Mouse (Mus musculus): ENCODE data around the gene Metrn. TPM values are rescaled to one million over a fixed set of nuclear protein-coding genes. Genes with fewer than 3 reads are reported as not detected.

The Metrn gene
- polyA plus RNA-seq, 1 experiment from 2014 or later, result 8.2 TPM

DNA sequence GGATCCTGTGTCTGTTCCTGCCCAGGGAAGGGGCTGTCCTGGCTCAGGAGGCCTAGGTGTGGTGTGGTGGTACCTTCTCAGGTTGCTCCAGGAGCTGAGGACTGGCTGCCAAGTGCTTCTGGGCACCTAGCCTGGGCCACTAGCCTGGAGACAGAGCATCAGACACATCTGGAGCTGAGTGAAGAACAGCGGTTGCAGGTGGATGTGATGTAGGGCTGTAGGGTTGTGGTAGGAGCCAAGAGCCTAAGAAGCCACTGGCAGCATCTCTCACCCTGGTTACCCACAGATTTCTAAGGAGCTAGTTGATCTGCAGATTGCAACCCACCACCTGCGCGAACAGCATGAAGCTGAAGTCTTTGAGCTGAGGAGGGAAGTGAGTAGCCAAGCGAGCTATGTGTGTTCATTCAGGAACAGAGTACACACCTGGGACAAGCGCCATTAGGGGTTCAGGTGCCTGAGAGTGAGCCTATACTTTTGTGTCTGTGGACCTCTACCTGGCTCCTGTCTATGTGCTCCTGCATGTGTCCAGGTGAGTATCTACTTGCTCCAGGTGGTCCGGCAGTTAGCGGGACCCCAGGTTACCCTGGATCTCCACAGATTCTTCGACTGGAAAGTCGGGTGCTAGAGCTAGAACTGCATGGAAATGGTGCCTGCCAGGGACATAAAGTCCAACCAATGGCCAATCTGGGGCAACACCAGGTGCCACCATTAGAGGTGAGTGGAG lies 10.0 kb downstream of the Metrn start:
- no peak overlapping the region for H3K4me3 ChIP-seq (ENCODE audit: low read length)
- no peak for ATAC-seq (ENCODE audit: low FRiP score, low TSS enrichment)
- peaks cover 22% of the 10 kb centered on the region for H3K4me1 ChIP-seq (ENCODE audit: control insufficient read depth, insufficient read depth, low read length)
- H3K27ac ChIP-seq (ENCODE audit: low read depth, low read length), result no peak overlapping the region
- H3K36me3 ChIP-seq (ENCODE audit: control insufficient read depth, insufficient read depth, low read length), result peaks cover 39% of the 10 kb centered on the region
- no peak overlapping the region for H3K4me2 ChIP-seq (replicated peaks; ENCODE audit: low read depth, low read length)
- 92% methylated on average over 9 of the region's 9 CpGs for WGBS
- no peaks in the 10 kb centered on the region for H3K9me3 ChIP-seq (ENCODE audit: control insufficient read depth, low read length)
- H3K9ac ChIP-seq (ENCODE audit: low read depth, low read length), result no peak overlapping the region
- H3K27me3 ChIP-seq (ENCODE audit: control insufficient read depth, insufficient read depth, low read length), result no peaks in the 10 kb centered on the region

- Histone ChIP-seq H3K4me2 (replicated peaks; ENCODE audit: low read depth, low read length) (peak within 1 kb of the TSS; percentile 57), H3K27ac (ENCODE audit: low read depth, low read length) (peak within 1 kb of the TSS; percentile 65; the same call in 1 of the 2 replicates), H3K36me3 (ENCODE audit: control insufficient read depth, insufficient read depth, low read length) (peaks cover 45% of the 10 kb centered on the region), H3K27me3 (ENCODE audit: control insufficient read depth, insufficient read depth, low read length) (no peaks in the 10 kb centered on the region), H3K4me1 (ENCODE audit: control insufficient read depth, insufficient read depth, low read length) (peaks cover 19% of the 10 kb centered on the region), H3K4me3 (ENCODE audit: low read length) (peak within 1 kb of the TSS; percentile 58), H3K9ac (ENCODE audit: low read depth, low read length) (peak within 1 kb of the TSS; percentile 65; the same call in 1 of the 2 replicates), H3K9me3 (ENCODE audit: control insufficient read depth, low read length) (no peaks in the 10 kb centered on the region)
- ATAC-seq (ENCODE audit: low FRiP score, low TSS enrichment), result no peak
- 90% methylated on average over 3 of the region's 3 CpGs for WGBS
Measured at GRCm38 (mm10) chr17:25786280-25786679, 10.7 kb downstream of the Metrn start, which contains the start of gene Ccdc78. Gene Ccdc78 (plus strand): TSS chr17:25786580.

DNA sequence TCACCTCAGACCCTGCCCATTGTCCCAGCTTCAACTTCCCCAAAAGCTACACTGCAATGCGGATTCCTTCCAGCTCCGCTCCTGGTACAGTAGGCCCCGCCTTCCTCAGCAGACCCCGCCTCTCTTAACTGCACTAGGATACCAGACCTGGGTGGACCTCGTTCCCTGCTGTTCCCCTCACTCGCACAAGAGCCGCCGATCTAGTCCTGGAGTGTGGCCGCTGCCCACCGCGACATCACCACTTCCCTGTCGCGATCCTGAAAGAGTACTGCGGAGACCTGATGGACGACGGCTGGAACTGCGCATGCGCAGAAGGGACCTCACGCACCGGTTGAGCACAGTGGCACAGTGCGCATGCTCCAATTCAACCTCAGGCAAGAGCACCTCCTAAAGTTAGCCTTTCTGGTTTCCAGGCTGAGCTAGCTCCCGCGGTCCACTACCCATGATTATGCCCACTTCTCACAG lies 11.6 kb downstream of the Metrn start, which contains the start of gene Haghl:
Gene Haghl, minus strand, starts transcription at position 393 of the 465 bp plus-strand sequence.
- Histone ChIP-seq H3K36me3 (ENCODE audit: control insufficient read depth, insufficient read depth, low read length) (peaks cover 52% of the 10 kb centered on the region), H3K27me3 (ENCODE audit: control insufficient read depth, insufficient read depth, low read length) (no peaks in the 10 kb centered on the region), H3K9me3 (ENCODE audit: control insufficient read depth, low read length) (no peaks in the 10 kb centered on the region), H3K4me1 (ENCODE audit: control insufficient read depth, insufficient read depth, low read length) (peaks cover 12% of the 10 kb centered on the region), H3K9ac (ENCODE audit: low read depth, low read length) (peak within 1 kb of the TSS; percentile 65), H3K4me3 (ENCODE audit: low read length) (peak within 1 kb of the TSS; percentile 58), H3K27ac (ENCODE audit: low read depth, low read length) (peak within 1 kb of the TSS; percentile 65; the same call in 1 of the 2 replicates), H3K4me2 (replicated peaks; ENCODE audit: low read depth, low read length) (peak within 1 kb of the TSS; percentile 57)
- ATAC-seq (ENCODE audit: low FRiP score, low TSS enrichment), result peak; percentile 89
- WGBS, result under 1% methylated on average over 23 of the region's 23 CpGs

DNA sequence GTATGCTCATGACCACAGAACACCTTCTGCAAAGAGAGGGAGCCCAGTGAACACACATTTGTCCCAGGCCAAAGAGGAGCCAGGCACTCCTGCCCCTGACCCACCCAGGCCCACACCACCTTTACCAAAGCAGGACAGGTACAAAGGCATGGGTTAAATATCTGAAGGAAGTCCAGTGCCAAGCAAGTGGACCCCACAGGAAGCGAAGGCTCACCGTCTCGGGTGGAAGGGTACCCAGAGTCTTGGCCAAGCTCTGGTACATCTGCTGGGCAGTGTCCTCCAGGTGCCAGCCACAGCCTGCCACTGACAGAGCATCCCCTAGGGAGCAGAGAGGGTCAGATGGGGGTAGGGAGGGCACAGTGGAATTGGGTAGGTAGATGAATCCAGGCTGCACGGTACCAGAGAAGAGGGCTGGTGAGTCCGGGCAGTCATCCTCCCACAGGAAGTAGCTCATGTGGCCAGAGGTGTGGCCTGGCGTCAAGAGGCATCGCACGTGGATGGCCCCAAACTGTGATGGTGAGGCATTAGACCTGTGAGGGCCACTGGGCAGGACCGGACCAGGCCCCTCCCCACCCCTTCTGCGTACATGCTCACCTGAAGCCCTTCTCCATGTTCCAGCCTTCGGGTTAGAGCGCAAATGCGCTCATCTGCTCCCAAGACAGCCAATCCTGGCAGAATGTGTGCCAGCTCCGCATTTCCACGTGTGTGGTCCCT lies 12.9 kb downstream of the Metrn start:
- H3K27me3 ChIP-seq (ENCODE audit: control insufficient read depth, insufficient read depth, low read length), result no peaks in the 10 kb centered on the region
- WGBS, result 75% methylated on average over 15 of the region's 15 CpGs
- 0 out of 2 replicates have a peak, but pooled peaks have one; percentile 10 for ATAC-seq (ENCODE audit: low FRiP score, low TSS enrichment)
- H3K9ac ChIP-seq (ENCODE audit: low read depth, low read length), result peak overlapping the region; percentile 65; the same call in 1 of the 2 replicates
- H3K27ac ChIP-seq (ENCODE audit: low read depth, low read length), result no peak overlapping the region
- peaks cover 47% of the 10 kb centered on the region for H3K36me3 ChIP-seq (ENCODE audit: control insufficient read depth, insufficient read depth, low read length)
- peak overlapping the region; percentile 57 for H3K4me2 ChIP-seq (replicated peaks; ENCODE audit: low read depth, low read length)
- no peaks in the 10 kb centered on the region for H3K9me3 ChIP-seq (ENCODE audit: control insufficient read depth, low read length)
- peaks cover 12% of the 10 kb centered on the region for H3K4me1 ChIP-seq (ENCODE audit: control insufficient read depth, insufficient read depth, low read length)
- H3K4me3 ChIP-seq (ENCODE audit: low read length), result peak overlapping the region; percentile 58

DNA sequence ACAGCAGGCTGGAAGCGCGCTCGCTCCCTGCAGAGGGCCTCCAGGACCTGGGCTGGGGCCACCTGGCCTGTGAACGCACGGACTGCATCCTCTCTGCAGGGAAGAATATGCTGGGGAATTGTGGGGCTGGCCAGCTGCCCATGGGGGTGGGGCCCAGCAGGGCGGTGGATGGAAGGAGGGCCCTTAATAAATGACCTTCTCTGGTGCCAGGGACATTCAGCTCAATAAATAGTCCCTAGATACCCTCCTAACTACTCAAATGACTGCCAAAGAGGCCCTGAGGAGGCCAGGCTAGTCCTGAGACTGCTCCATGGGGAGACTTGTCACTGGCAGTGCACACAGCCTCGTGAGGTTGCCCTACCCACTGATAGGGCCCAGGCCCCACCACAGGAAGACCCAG lies 13.8 kb downstream of the Metrn start:
- Histone ChIP-seq H3K27ac (ENCODE audit: low read depth, low read length) (no peak overlapping the region), H3K27me3 (ENCODE audit: control insufficient read depth, insufficient read depth, low read length) (no peaks in the 10 kb centered on the region), H3K4me2 (replicated peaks; ENCODE audit: low read depth, low read length) (no peak overlapping the region), H3K9ac (ENCODE audit: low read depth, low read length) (no peak overlapping the region), H3K4me3 (ENCODE audit: low read length) (no peak overlapping the region), H3K4me1 (ENCODE audit: control insufficient read depth, insufficient read depth, low read length) (peaks cover 12% of the 10 kb centered on the region), H3K9me3 (ENCODE audit: control insufficient read depth, low read length) (no peaks in the 10 kb centered on the region), H3K36me3 (ENCODE audit: control insufficient read depth, insufficient read depth, low read length) (peaks cover 52% of the 10 kb centered on the region)
- ATAC-seq (ENCODE audit: low FRiP score, low TSS enrichment), result no peak
- 93% methylated on average over 7 of the region's 7 CpGs for WGBS

- peaks cover 54% of the 10 kb centered on the region for H3K36me3 ChIP-seq (ENCODE audit: control insufficient read depth, insufficient read depth, low read length)
Measured at GRCm38 (mm10) chr17:25781339-25781738, 15.6 kb downstream of the Metrn start.

DNA sequence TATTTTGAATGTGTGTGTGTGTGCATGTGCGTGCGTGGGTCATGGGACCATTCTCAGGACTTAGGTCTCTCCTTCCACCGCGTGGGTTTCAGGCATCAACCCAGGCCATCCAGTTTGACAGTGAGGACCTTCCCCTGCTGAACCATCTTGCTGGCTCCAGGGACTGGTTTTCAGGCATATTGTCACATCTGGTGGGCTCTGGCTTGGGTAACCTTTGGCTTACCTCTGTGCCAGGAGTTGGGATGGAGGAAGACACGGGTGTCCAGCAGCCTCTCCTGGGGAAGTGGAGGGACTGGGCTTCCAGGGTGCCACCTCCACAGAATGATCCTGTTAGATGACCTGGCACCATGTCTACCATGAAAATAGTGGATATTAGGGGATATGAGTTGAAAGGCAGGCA lies 19.0 kb downstream of the Metrn start:
- no peak for ATAC-seq (ENCODE audit: low FRiP score, low TSS enrichment)
- Histone ChIP-seq H3K27me3 (ENCODE audit: control insufficient read depth, insufficient read depth, low read length) (no peaks in the 10 kb centered on the region), H3K27ac (ENCODE audit: low read depth, low read length) (no peak overlapping the region), H3K4me1 (ENCODE audit: control insufficient read depth, insufficient read depth, low read length) (peaks cover 6% of the 10 kb centered on the region), H3K36me3 (ENCODE audit: control insufficient read depth, insufficient read depth, low read length) (peaks cover 44% of the 10 kb centered on the region), H3K4me2 (replicated peaks; ENCODE audit: low read depth, low read length) (no peak overlapping the region), H3K9ac (ENCODE audit: low read depth, low read length) (no peak overlapping the region), H3K4me3 (ENCODE audit: low read length) (no peak overlapping the region), H3K9me3 (ENCODE audit: control insufficient read depth, low read length) (no peaks in the 10 kb centered on the region)
- 91% methylated on average over 5 of the region's 5 CpGs for WGBS

More at GRCm38 (mm10) chr17:25781339-25781738, 15.6 kb downstream of the Metrn start:
- Histone ChIP-seq H3K4me1 (ENCODE audit: control insufficient read depth, insufficient read depth, low read length) (peaks cover 12% of the 10 kb centered on the region), H3K4me2 (replicated peaks; ENCODE audit: low read depth, low read length) (no peak overlapping the region), H3K27me3 (ENCODE audit: control insufficient read depth, insufficient read depth, low read length) (no peaks in the 10 kb centered on the region), H3K4me3 (ENCODE audit: low read length) (no peak overlapping the region), H3K27ac (ENCODE audit: low read depth, low read length) (no peak overlapping the region), H3K9me3 (ENCODE audit: control insufficient read depth, low read length) (no peaks in the 10 kb centered on the region), H3K9ac (ENCODE audit: low read depth, low read length) (no peak overlapping the region)
- WGBS, result 80% methylated on average over 6 of the region's 6 CpGs
- no peak for ATAC-seq (ENCODE audit: low FRiP score, low TSS enrichment)

- Histone ChIP-seq H3K9ac (ENCODE audit: low read depth, low read length) (peak overlapping the region; percentile 4; the same call in 1 of the 2 replicates), H3K9me3 (ENCODE audit: control insufficient read depth, low read length) (no peaks in the 10 kb centered on the region), H3K4me2 (replicated peaks; ENCODE audit: low read depth, low read length) (no peak overlapping the region), H3K27me3 (ENCODE audit: control insufficient read depth, insufficient read depth, low read length) (no peaks in the 10 kb centered on the region), H3K27ac (ENCODE audit: low read depth, low read length) (no peak overlapping the region), H3K4me3 (ENCODE audit: low read length) (no peak overlapping the region), H3K36me3 (ENCODE audit: control insufficient read depth, insufficient read depth, low read length) (peaks cover 21% of the 10 kb centered on the region; the same call in 1 of the 2 replicates), H3K4me1 (ENCODE audit: control insufficient read depth, insufficient read depth, low read length) (peaks cover 6% of the 10 kb centered on the region)
- WGBS, result 75% methylated on average over 10 of the region's 10 CpGs
- ATAC-seq (ENCODE audit: low FRiP score, low TSS enrichment), result no peak
Measured at GRCm38 (mm10) chr17:25775318-25776062, 21.4 kb downstream of the Metrn start.
